Mouse (Mus musculus): ENCODE results near the gene Mt2. TPM values are rescaled to one million over a fixed set of nuclear protein-coding genes. Genes with fewer than 3 reads are reported as not detected.
"Not testable (repeated sequence)": the region's sequence is repeated elsewhere in the genome, so short reads cannot be mapped to it uniquely, and the experiment has no call there.

The Mt2 gene
- polyA plus RNA-seq (2015; fragmentation: Nextera tagmentation; extraction: Ambion mirVana), result 40.6 and 63.7 TPM in 2 replicates

DNA sequence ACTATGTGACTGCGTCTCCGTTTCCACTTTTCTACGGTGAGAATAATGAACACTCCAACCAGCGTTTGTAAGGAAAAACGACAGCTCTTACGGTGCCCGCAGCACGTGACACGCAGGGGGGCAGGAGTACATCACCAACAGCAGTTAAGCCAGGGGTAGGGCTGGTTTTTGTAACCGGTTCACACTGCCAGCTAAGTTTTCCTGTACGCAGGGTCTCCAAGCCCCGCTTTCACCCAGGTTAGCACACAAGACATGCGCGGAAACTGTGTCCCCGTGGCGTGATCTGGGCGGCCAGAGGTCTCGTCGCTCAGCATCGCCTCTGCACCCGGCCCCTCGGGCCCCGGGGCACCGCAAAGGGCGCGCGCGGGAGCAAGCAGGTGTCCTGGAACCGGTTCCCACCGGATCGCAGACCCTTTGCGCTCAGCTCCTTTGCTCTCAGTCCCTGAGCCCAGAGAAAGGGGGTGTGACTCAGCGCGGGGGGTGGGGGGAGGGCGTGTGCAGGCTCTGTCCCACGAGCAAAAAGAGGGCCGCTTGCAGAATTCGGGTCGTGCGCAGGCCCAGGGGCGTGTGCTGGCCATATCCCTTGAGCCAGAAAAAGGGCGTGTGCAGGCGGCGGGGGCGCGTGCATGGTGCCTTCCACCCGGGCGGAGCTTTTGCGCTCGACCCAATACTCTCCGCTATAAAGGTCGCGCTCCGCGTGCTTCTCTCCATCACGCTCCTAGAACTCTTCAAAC, at the start of gene Mt2:
TSS of gene Mt2 (plus strand) at position 590 of the 734 bp plus-strand sequence.
- peak; percentile 79 for ATAC-seq (ENCODE audit: low read depth)
- H3K36me3 ChIP-seq (ENCODE audit: control insufficient read depth, insufficient read depth, low read length), result no peaks in the 10 kb centered on the region
- peaks cover 51% of the 10 kb centered on the region for H3K27me3 ChIP-seq (ENCODE audit: control insufficient read depth, insufficient read depth, low read depth, low read length)
- peaks cover 19% of the 10 kb centered on the region for H3K4me1 ChIP-seq (replicated peaks; ENCODE audit: control insufficient read depth, insufficient read depth, low read length)
- peak within 1 kb of the TSS; percentile 56 for H3K4me3 ChIP-seq (ENCODE audit: low read length)
- WGBS, result under 1% methylated on average over 56 of the region's 56 CpGs
- H3K4me2 ChIP-seq (ENCODE audit: low read depth, low read length), result peak within 1 kb of the TSS; percentile 91
- peak within 1 kb of the TSS; percentile 59 for H3K27ac ChIP-seq (ENCODE audit: low read length)
- H3K9me3 ChIP-seq (ENCODE audit: control insufficient read depth, low read length), result no peaks in the 10 kb centered on the region
- H3K9ac ChIP-seq (ENCODE audit: low read length), result peak within 1 kb of the TSS; percentile 58

- no peaks in the 10 kb centered on the region for H3K9me3 ChIP-seq (ENCODE audit: control insufficient read depth, low read length)
- H3K9ac ChIP-seq (ENCODE audit: low read length), result no peak overlapping the region
- no peak overlapping the region for H3K27ac ChIP-seq (ENCODE audit: low read length)
- H3K27me3 ChIP-seq (ENCODE audit: control insufficient read depth, insufficient read depth, low read depth, low read length), result no peaks in the 10 kb centered on the region
- 39% methylated on average over 8 of the region's 8 CpGs for WGBS
- H3K4me3 ChIP-seq (ENCODE audit: low read length), result no peak overlapping the region
- no peak overlapping the region for H3K4me2 ChIP-seq (ENCODE audit: low read depth, low read length)
- H3K36me3 ChIP-seq (ENCODE audit: control insufficient read depth, insufficient read depth, low read length), result no peaks in the 10 kb centered on the region
- no peaks in the 10 kb centered on the region for H3K4me1 ChIP-seq (replicated peaks; ENCODE audit: control insufficient read depth, insufficient read depth, low read length)
- no peak for ATAC-seq (ENCODE audit: low read depth)
Measured at GRCm38 (mm10) chr8:94122711-94123468, 49.6 kb upstream of the Mt2 start.

- Histone ChIP-seq H3K4me1 (replicated peaks; ENCODE audit: control insufficient read depth, insufficient read depth, low read length) (no peaks in the 10 kb centered on the region), H3K27me3 (ENCODE audit: control insufficient read depth, insufficient read depth, low read depth, low read length) (no peaks in the 10 kb centered on the region), H3K27ac (ENCODE audit: low read length) (no peak overlapping the region), H3K9me3 (ENCODE audit: control insufficient read depth, low read length) (no peaks in the 10 kb centered on the region), H3K4me3 (ENCODE audit: low read length) (no peak overlapping the region), H3K4me2 (ENCODE audit: low read depth, low read length) (no peak overlapping the region), H3K9ac (ENCODE audit: low read length) (no peak overlapping the region), H3K36me3 (ENCODE audit: control insufficient read depth, insufficient read depth, low read length) (no peaks in the 10 kb centered on the region)
- WGBS, result 80% methylated on average over 6 of the region's 6 CpGs
- no peak for ATAC-seq (ENCODE audit: low read depth)
Measured at GRCm38 (mm10) chr8:94127711-94128110, 44.8 kb upstream of the Mt2 start.

DNA sequence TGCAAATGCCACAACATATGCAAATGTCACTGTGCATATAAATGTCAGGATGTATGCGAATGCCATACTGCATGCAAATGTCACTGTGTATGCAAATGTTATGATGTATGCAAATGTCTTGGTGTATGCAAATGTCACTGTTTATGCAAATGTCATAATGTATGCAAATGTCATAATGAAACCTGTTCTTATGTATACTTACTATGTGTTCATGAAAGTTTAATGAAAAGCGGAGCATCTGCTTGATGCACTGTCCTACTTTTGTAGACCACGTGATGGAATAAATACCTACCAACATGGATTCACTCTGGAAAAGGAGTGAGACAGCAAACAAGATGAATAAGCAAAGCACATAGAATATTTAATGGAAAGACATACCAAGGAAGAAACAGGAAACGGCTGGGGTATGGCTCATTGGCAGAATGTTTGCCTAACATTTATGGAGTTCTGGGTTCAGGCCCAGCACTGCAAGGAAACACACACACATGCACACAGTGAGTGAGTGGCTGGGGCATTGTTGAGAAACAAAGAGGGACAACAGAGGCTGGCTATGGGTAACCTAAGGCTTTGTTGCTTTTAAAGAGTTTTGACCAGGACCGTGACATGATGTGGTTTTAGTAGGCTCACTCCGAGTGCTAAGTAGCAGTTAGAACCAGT, 43.2 kb upstream of the Mt2 start:
- no peaks in the 10 kb centered on the region for H3K4me1 ChIP-seq (replicated peaks; ENCODE audit: control insufficient read depth, insufficient read depth, low read length)
- ATAC-seq (ENCODE audit: low read depth), result no peak
- 85% methylated on average over 6 of the region's 6 CpGs for WGBS

GRCm38 (mm10) chr8:94130126-94130525, 42.3 kb upstream of the Mt2 start:
- ATAC-seq (ENCODE audit: low read depth), result no peak
- Histone ChIP-seq H3K4me3 (ENCODE audit: low read length) (no peak overlapping the region), H3K4me1 (replicated peaks; ENCODE audit: control insufficient read depth, insufficient read depth, low read length) (no peaks in the 10 kb centered on the region), H3K4me2 (ENCODE audit: low read depth, low read length) (no peak overlapping the region), H3K27ac (ENCODE audit: low read length) (no peak overlapping the region), H3K27me3 (ENCODE audit: control insufficient read depth, insufficient read depth, low read depth, low read length) (no peaks in the 10 kb centered on the region), H3K9ac (ENCODE audit: low read length) (no peak overlapping the region), H3K36me3 (ENCODE audit: control insufficient read depth, insufficient read depth, low read length) (no peaks in the 10 kb centered on the region), H3K9me3 (ENCODE audit: control insufficient read depth, low read length) (no peaks in the 10 kb centered on the region)
- WGBS, result 89% methylated on average over 4 of the region's 4 CpGs

More for the DNA sequence above, 43.2 kb upstream of the Mt2 start:
- H3K4me3 ChIP-seq (ENCODE audit: low read length), result no peak overlapping the region
- no peak overlapping the region for H3K4me2 ChIP-seq (ENCODE audit: low read depth, low read length)
- H3K9me3 ChIP-seq (ENCODE audit: control insufficient read depth, low read length), result no peaks in the 10 kb centered on the region
- H3K9ac ChIP-seq (ENCODE audit: low read length), result no peak overlapping the region
- H3K27ac ChIP-seq (ENCODE audit: low read length), result no peak overlapping the region
- H3K36me3 ChIP-seq (ENCODE audit: control insufficient read depth, insufficient read depth, low read length), result no peaks in the 10 kb centered on the region
- H3K27me3 ChIP-seq (ENCODE audit: control insufficient read depth, insufficient read depth, low read depth, low read length), result no peaks in the 10 kb centered on the region

DNA sequence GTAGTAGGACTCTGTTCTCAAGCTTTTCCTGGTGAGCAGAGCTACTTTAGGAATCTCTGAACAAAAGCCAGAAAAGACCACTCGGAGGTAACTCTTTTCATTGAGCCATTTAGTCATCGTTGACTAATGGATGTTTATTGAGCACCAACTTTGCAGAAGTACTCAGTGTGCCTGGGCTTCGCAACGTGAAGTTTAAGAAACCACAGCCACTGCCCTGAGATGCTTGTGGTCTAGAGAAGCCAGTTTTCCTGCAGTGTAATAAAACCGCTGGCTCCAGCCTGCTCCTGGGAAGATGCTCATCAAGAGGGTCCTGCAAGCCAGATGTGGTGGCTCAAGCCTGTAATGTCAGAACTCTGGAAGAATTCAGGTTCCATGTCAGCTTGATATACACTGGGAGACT, 40.4 kb upstream of the Mt2 start:
- H3K36me3 ChIP-seq (ENCODE audit: control insufficient read depth, insufficient read depth, low read length), result no peaks in the 10 kb centered on the region
- H3K4me1 ChIP-seq (replicated peaks; ENCODE audit: control insufficient read depth, insufficient read depth, low read length), result no peaks in the 10 kb centered on the region
- H3K27ac ChIP-seq (ENCODE audit: low read length), result no peak overlapping the region

DNA sequence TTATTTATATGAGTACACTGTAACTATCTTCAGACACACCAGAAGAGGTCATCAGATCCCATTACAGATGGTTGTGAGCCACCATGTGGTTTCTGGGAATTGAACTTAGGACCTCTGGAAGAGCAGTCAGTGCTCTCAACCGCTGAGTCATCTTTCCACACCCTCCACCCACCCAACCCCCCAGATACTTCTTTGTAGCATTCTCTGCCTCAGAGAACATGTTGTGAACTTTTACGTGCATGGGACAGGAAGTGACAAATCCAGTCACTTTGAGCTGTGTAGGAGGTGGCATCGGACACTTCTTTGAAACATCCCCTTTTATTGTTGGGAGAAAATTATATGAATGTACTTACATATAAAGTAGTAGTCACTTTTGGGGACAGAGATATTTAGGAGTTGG, 37.9 kb upstream of the Mt2 start:
- H3K4me1 ChIP-seq (replicated peaks; ENCODE audit: control insufficient read depth, insufficient read depth, low read length); H3K9ac ChIP-seq (ENCODE audit: low read length); H3K4me3 ChIP-seq (ENCODE audit: low read length); H3K27me3 ChIP-seq (ENCODE audit: control insufficient read depth, insufficient read depth, low read depth, low read length); H3K27ac ChIP-seq (ENCODE audit: low read length); ATAC-seq (ENCODE audit: low read depth); H3K4me2 ChIP-seq (ENCODE audit: low read depth, low read length); H3K36me3 ChIP-seq (ENCODE audit: control insufficient read depth, insufficient read depth, low read length); H3K9me3 ChIP-seq (ENCODE audit: control insufficient read depth, low read length): not testable (repeated sequence)
- WGBS, result 43% methylated on average over 3 of the region's 3 CpGs

More for the DNA sequence above, 40.4 kb upstream of the Mt2 start:
- ATAC-seq (ENCODE audit: low read depth), result no peak
- no peaks in the 10 kb centered on the region for H3K27me3 ChIP-seq (ENCODE audit: control insufficient read depth, insufficient read depth, low read depth, low read length)
- 77% methylated on average over 5 of the region's 5 CpGs for WGBS
- no peak overlapping the region for H3K4me3 ChIP-seq (ENCODE audit: low read length)
- H3K9me3 ChIP-seq (ENCODE audit: control insufficient read depth, low read length), result no peaks in the 10 kb centered on the region
- H3K4me2 ChIP-seq (ENCODE audit: low read depth, low read length), result no peak overlapping the region
- no peak overlapping the region for H3K9ac ChIP-seq (ENCODE audit: low read length)

GRCm38 (mm10) chr8:94135556-94135955, 36.9 kb upstream of the Mt2 start:
- Histone ChIP-seq H3K9me3 (ENCODE audit: control insufficient read depth, low read length) (no peaks in the 10 kb centered on the region), H3K9ac (ENCODE audit: low read length) (no peak overlapping the region), H3K27me3 (ENCODE audit: control insufficient read depth, insufficient read depth, low read depth, low read length) (no peaks in the 10 kb centered on the region), H3K4me2 (ENCODE audit: low read depth, low read length) (no peak overlapping the region), H3K4me3 (ENCODE audit: low read length) (no peak overlapping the region), H3K27ac (ENCODE audit: low read length) (no peak overlapping the region), H3K36me3 (ENCODE audit: control insufficient read depth, insufficient read depth, low read length) (no peaks in the 10 kb centered on the region), H3K4me1 (replicated peaks; ENCODE audit: control insufficient read depth, insufficient read depth, low read length) (no peaks in the 10 kb centered on the region)
- no peak for ATAC-seq (ENCODE audit: low read depth)
- 83% methylated on average over 6 of the region's 6 CpGs for WGBS

DNA sequence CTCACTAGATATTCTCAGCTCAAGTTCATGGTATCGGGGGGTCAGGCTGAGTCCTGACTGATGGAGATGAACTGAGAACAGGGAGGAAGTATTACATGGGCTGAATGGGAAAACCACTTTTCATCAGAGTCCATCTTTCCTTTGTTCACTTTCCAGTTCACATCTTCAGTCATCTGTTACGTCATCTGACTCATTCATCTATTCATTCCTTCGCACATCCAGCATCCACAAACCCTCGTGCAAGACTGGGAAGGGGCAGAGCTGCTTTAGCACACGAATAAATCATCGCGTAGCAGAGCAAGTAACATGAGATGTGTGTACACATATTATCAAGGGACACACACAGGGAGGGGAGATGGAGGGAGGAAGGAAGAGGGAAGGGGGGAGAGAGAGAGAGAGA, 36.3 kb upstream of the Mt2 start:
- Histone ChIP-seq H3K9ac (ENCODE audit: low read length) (no peak overlapping the region), H3K9me3 (ENCODE audit: control insufficient read depth, low read length) (no peaks in the 10 kb centered on the region), H3K27me3 (ENCODE audit: control insufficient read depth, insufficient read depth, low read depth, low read length) (no peaks in the 10 kb centered on the region), H3K36me3 (ENCODE audit: control insufficient read depth, insufficient read depth, low read length) (no peaks in the 10 kb centered on the region), H3K4me1 (replicated peaks; ENCODE audit: control insufficient read depth, insufficient read depth, low read length) (no peaks in the 10 kb centered on the region), H3K4me3 (ENCODE audit: low read length) (no peak overlapping the region), H3K27ac (ENCODE audit: low read length) (no peak overlapping the region), H3K4me2 (ENCODE audit: low read depth, low read length) (no peak overlapping the region)
- 53% methylated on average over 7 of the region's 7 CpGs for WGBS
- ATAC-seq (ENCODE audit: low read depth), result no peak
